Mouse (Mus musculus) testis, adult 2 months (tissue): ENCODE data around the gene Tmem269. TPM values are rescaled to one million over a fixed set of nuclear protein-coding genes. Genes with fewer than 3 reads are reported as not detected.

Source experiments
- H3K27ac ChIP-seq: fragments of 200-500 bp; 2 replicates; pipeline ENCODE4 v1.5.1; 2012; ENCODE audit warnings: low read depth, low read length; ENCODE audit not compliant: control insufficient read depth, insufficient read depth
- H3K27me3 ChIP-seq: fragments of 200-500 bp; 2 replicates; pipeline ENCODE4 v1.6.1; 2012; ENCODE audit warnings: mild to moderate bottlenecking, low read length, moderate library complexity; ENCODE audit not compliant: control insufficient read depth, insufficient read depth
- H3K36me3 ChIP-seq: fragments of 200-500 bp; 2 replicates; pipeline ENCODE4 v1.6.1; 2012; ENCODE audit warnings: mild to moderate bottlenecking, low read length; ENCODE audit not compliant: control insufficient read depth, insufficient read depth
- H3K4me1 ChIP-seq: fragments of 200-500 bp; 2 replicates; pipeline ENCODE4 v1.6.1; 2012; ENCODE audit warnings: low read length; ENCODE audit not compliant: control insufficient read depth, insufficient read depth
- H3K4me3 ChIP-seq: fragments of 200-500 bp; 2 replicates; pipeline ENCODE4 v1.5.1; 2012; ENCODE audit warnings: low read depth, mild to moderate bottlenecking, low read length, moderate library complexity, mixed read lengths; ENCODE audit not compliant: control insufficient read depth
- CTCF ChIP-seq: fragments of 200-500 bp; IDR thresholded peaks from 2 replicates; pipeline ENCODE4 v1.5.1; 2012; ENCODE audit warnings: low read depth, mild to moderate bottlenecking, inconsistent platforms, low read length, moderate library complexity; ENCODE audit not compliant: control insufficient read depth, insufficient read depth, insufficient replicate concordance
- POLR2A ChIP-seq: fragments of 200-500 bp; IDR thresholded peaks from 2 replicates; pipeline ENCODE4 v1.6.1; 2012; ENCODE audit warnings: low read depth, mild to moderate bottlenecking, inconsistent platforms, low read length, moderate library complexity; ENCODE audit not compliant: control insufficient read depth
- polyA plus RNA-seq: library from polyadenylated mRNA; depleted of rRNA; stranded (reverse); fragments of >200 nt; gene quantifications from 2 replicates; pipeline ENCODE4 v1.2.3, GENCODE M21; 2012

The Tmem269 gene
- polyA plus RNA-seq, 1 experiment, result 136 TPM

GRCm38 (mm10) chr4:119178331-119178730 lies 39.7 kb downstream of the Tmem269 start:
- no peaks in the 10 kb centered on the region for H3K27me3 ChIP-seq
- H3K36me3 ChIP-seq, result no peaks in the 10 kb centered on the region
- H3K4me3 ChIP-seq, result no peak overlapping the region
- H3K27ac ChIP-seq, result peak overlapping the region; percentile 39; the same call in 1 of the 2 replicates
- H3K4me1 ChIP-seq, result peaks cover under 1% of the 10 kb centered on the region; the same call in 1 of the 2 replicates
- TF ChIP-seq POLR2A (no peak), CTCF (no peak)

GRCm38 (mm10) chr4:119177702-119178101 lies 40.3 kb downstream of the Tmem269 start:
- Histone ChIP-seq H3K36me3 (no peaks in the 10 kb centered on the region), H3K4me1 (peaks cover 4% of the 10 kb centered on the region; the same call in 1 of the 2 replicates), H3K27me3 (no peaks in the 10 kb centered on the region), H3K4me3 (no peak overlapping the region), H3K27ac (no peak overlapping the region)
- TF ChIP-seq CTCF (no peak), POLR2A (no peak)

- H3K27me3 ChIP-seq, result no peaks in the 10 kb centered on the region
- TF ChIP-seq CTCF (no peak), POLR2A (peak; percentile 64; the same call in 1 of the 2 replicates)
- H3K36me3 ChIP-seq, result no peaks in the 10 kb centered on the region
- H3K27ac ChIP-seq, result peak within 1 kb of the TSS; percentile 69
- H3K4me1 ChIP-seq, result peaks cover 4% of the 10 kb centered on the region; the same call in 1 of the 2 replicates
- H3K4me3 ChIP-seq, result peak within 1 kb of the TSS; percentile 95
Observed at GRCm38 (mm10) chr4:119173851-119174453, 44.1 kb downstream of the Tmem269 start, which contains the start of gene Zfp691. TSS of gene Zfp691 (minus strand) at chr4:119174195.

- Histone ChIP-seq H3K36me3 (no peaks in the 10 kb centered on the region), H3K4me3 (peak overlapping the region; percentile 95), H3K27ac (peak overlapping the region; percentile 30; the same call in 1 of the 2 replicates), H3K27me3 (no peaks in the 10 kb centered on the region), H3K4me1 (peaks cover 4% of the 10 kb centered on the region; the same call in 1 of the 2 replicates)
- TF ChIP-seq CTCF, result no peak
- TF ChIP-seq POLR2A, result no peak
Observed at GRCm38 (mm10) chr4:119172919-119173650, 44.9 kb downstream of the Tmem269 start.

GRCm38 (mm10) chr4:119167663-119168062 lies 50.4 kb downstream of the Tmem269 start:
- peak; percentile 25; the same call in 1 of the 2 replicates for TF ChIP-seq CTCF
- no peak for TF ChIP-seq POLR2A
- Histone ChIP-seq H3K27ac (no peak overlapping the region), H3K36me3 (no peaks in the 10 kb centered on the region), H3K27me3 (no peaks in the 10 kb centered on the region), H3K4me3 (no peak overlapping the region), H3K4me1 (no peaks in the 10 kb centered on the region; the same call in 1 of the 2 replicates)

GRCm38 (mm10) chr4:119167068-119167467 lies 50.9 kb downstream of the Tmem269 start:
- Histone ChIP-seq H3K27me3 (no peaks in the 10 kb centered on the region), H3K36me3 (no peaks in the 10 kb centered on the region), H3K4me3 (no peak overlapping the region), H3K4me1 (no peaks in the 10 kb centered on the region; the same call in 1 of the 2 replicates), H3K27ac (no peak overlapping the region)
- no peak for TF ChIP-seq CTCF
- no peak for TF ChIP-seq POLR2A

- H3K27ac ChIP-seq, result no peak overlapping the region
- no peaks in the 10 kb centered on the region; the same call in 1 of the 2 replicates for H3K4me1 ChIP-seq
- TF ChIP-seq CTCF, result no peak
- TF ChIP-seq POLR2A, result no peak
- H3K36me3 ChIP-seq, result no peaks in the 10 kb centered on the region
- no peak overlapping the region for H3K4me3 ChIP-seq
- no peaks in the 10 kb centered on the region for H3K27me3 ChIP-seq
Observed at GRCm38 (mm10) chr4:119165916-119166315, 52.1 kb downstream of the Tmem269 start.
